14 mouse cellular contexts compared by ENCODE assay signal in the genomic region with DNA sequence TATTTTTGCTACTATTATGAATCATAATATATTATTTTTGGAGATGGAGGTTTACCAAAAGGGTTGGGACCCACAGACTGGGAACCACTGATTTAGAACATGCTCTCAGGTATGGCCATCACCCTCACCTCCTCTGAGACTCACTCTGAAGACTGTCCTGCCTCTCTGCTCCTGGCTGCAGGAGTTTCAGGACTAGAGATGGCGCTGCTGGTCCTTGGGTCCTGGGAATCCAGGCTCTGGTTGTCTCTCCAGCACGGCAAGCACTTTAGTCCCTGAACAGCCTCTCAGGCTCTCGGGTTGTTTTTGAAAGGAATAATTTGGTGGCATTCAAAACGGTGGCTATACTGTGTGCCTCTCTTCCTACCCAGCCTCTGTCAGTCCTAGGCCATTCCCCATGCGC. TPM values are rescaled to one million over a fixed set of nuclear protein-coding genes. Genes with fewer than 3 reads are reported as not detected.
DNase-seq lines count a peak whose midpoint lies in the region; ATAC-seq and TF ChIP-seq lines count a peak whose summit lies in the region.
"Had no signal": no experiment of that assay in that cellular context is flagged by ENCODE, and none has a peak within 500 bp of the region (broad histone marks: within the 10 kb centered on the region; RNA-seq: fewer than 3 reads in every experiment).

No protein-coding gene starts in this region.

- H3K36me3 ChIP-seq in intestine, postnatal 0 days (ENCODE audit: control insufficient read depth, insufficient read depth): no peaks in the 10 kb centered on the region
- no peaks in the 10 kb centered on the region for H3K36me3 ChIP-seq in intestine, embryonic 15.5 days
- H3K36me3 ChIP-seq in ES-Bruce4 (ENCODE audit: control insufficient read depth, insufficient read depth, low read length, poor library complexity, severe bottlenecking): no peaks in the 10 kb centered on the region

- no peaks in the 10 kb centered on the region for H3K27me3 ChIP-seq in intestine, postnatal 0 days (replicated peaks; ENCODE audit: control insufficient read depth, insufficient read depth, low read length)
- no peaks in the 10 kb centered on the region for H3K27me3 ChIP-seq in intestine, embryonic 15.5 days (replicated peaks)
- H3K27me3 ChIP-seq in ES-Bruce4 (ENCODE audit: control insufficient read depth, insufficient read depth, low read length, poor library complexity, severe bottlenecking): no peaks in the 10 kb centered on the region
- H3K27me3 ChIP-seq: neural tube, embryonic 13.5 days had no signal

- no peak overlapping the region for H3K4me3 ChIP-seq in intestine, postnatal 0 days (ENCODE audit: low read depth, low read length)
- H3K4me3 ChIP-seq in intestine, embryonic 15.5 days (replicated peaks): no peak overlapping the region
- no peak overlapping the region for H3K4me3 ChIP-seq in ES-Bruce4 (ENCODE audit: low read depth, low read length)
- H3K4me3 ChIP-seq: neural tube, embryonic 13.5 days had no signal

- H3K9ac ChIP-seq in intestine, postnatal 0 days (ENCODE audit: low read depth, low read length): no peak overlapping the region
- no peak overlapping the region for H3K9ac ChIP-seq in intestine, embryonic 15.5 days
- no peak overlapping the region for H3K9ac ChIP-seq in ES-Bruce4 (ENCODE audit: low read depth, poor library complexity, severe bottlenecking)
- H3K9ac ChIP-seq: neural tube, embryonic 13.5 days had no signal

- TF ChIP-seq POLR2A in ES-Bruce4 (IDR thresholded peaks at IDR 0.05; ENCODE audit: insufficient read depth, low read length): no peak

- no peaks in the 10 kb centered on the region for H3K4me1 ChIP-seq in intestine, postnatal 0 days (replicated peaks; ENCODE audit: control insufficient read depth, insufficient read depth, low read length)
- no peaks in the 10 kb centered on the region for H3K4me1 ChIP-seq in intestine, embryonic 15.5 days (replicated peaks)
- peaks cover 2% of the 10 kb centered on the region for H3K4me1 ChIP-seq in ES-Bruce4 (ENCODE audit: control insufficient read depth, insufficient read depth, low read length)

- TF ChIP-seq CTCF in intestine, postnatal 0 days (IDR thresholded peaks at IDR 0.05; ENCODE audit: low read depth): peak; percentile 64
- TF ChIP-seq CTCF in ES-Bruce4 (IDR thresholded peaks at IDR 0.05; ENCODE audit: low read depth, low read length): peak; percentile 74

- ATAC-seq in intestine, postnatal 0 days: no peak
- ATAC-seq in intestine, embryonic 15.5 days: no peak

- WGBS in intestine, postnatal 0 days: 58% methylated on average over 5 of the region's 5 CpGs
- 54% methylated on average over 5 of the region's 5 CpGs for WGBS in intestine, embryonic 15.5 days

- no peaks in the 10 kb centered on the region for H3K9me3 ChIP-seq in intestine, postnatal 0 days (ENCODE audit: control insufficient read depth)
- no peaks in the 10 kb centered on the region for H3K9me3 ChIP-seq in intestine, embryonic 15.5 days
- H3K9me3 ChIP-seq in ES-Bruce4 (replicated peaks; ENCODE audit: control insufficient read depth, insufficient read depth, low read length, poor library complexity, severe bottlenecking): no peaks in the 10 kb centered on the region
- H3K9me3 ChIP-seq: neural tube, embryonic 13.5 days had no signal

- H3K4me2 ChIP-seq in intestine, postnatal 0 days (replicated peaks; ENCODE audit: low read depth): no peak overlapping the region
- H3K4me2 ChIP-seq in intestine, embryonic 15.5 days (replicated peaks): no peak overlapping the region
- H3K4me2 ChIP-seq: neural tube, embryonic 13.5 days had no signal

- DNase-seq in adrenal gland, adult 2 months: peak; percentile 71
- DNase-seq in adrenal gland, adult 8-10 months: no peak
- peak; percentile 52 to 58 for DNase-seq in kidney, postnatal 25 days
- DNase-seq in right cerebral cortex, adult 2 months (ENCODE audit: low spot score in 2 of 2): no peak
- DNase-seq in thymus, adult 18-20 months: no peak
- DNase-seq: layer of hippocampus, postnatal 36 days had no signal

- TF ChIP-seq EP300 in ES-Bruce4 (IDR thresholded peaks at IDR 0.05; ENCODE audit: insufficient read depth, low read depth, low read length): no peak

- no peak overlapping the region for H3K27ac ChIP-seq in intestine, postnatal 0 days (ENCODE audit: low read depth, low read length)
- H3K27ac ChIP-seq in intestine, embryonic 15.5 days: no peak overlapping the region
- no peak overlapping the region for H3K27ac ChIP-seq in ES-Bruce4 (ENCODE audit: insufficient read depth, low read length)
- H3K27ac ChIP-seq: neural tube, embryonic 13.5 days had no signal

RNA-seq across cellular contexts. Expression of gene Ap1m1, which starts 22.1 kb away (rescaled TPM):
- 10 to 100 TPM; 66.3 to 67.8 TPM for total RNA-seq in adrenal gland, adult 2 months (2021)
- polyA plus RNA-seq in adrenal gland, adult 2 months (2012; rRNA removed): 62.1 and 75.1 TPM in 2 replicates
- total RNA-seq in adrenal gland, adult 8-10 months (2022): 10 to 100 TPM; 51.1 to 67.6 (median 57.4) TPM
- polyA plus RNA-seq in intestine, postnatal 0 days (2015; fragmentation: Nextera tagmentation; extraction: Ambion mirVana): 54.0 and 56.9 TPM in 2 replicates
- polyA plus RNA-seq in intestine, embryonic 15.5 days (2015; fragmentation: Nextera tagmentation; extraction: Ambion mirVana): 96.6 and 104 TPM in 2 replicates
- 26.0 and 30.1 TPM in 2 replicates for polyA plus RNA-seq in ES-Bruce4 (2011; ENCODE audit: insufficient read depth, insufficient read length, low read depth, missing spikeins)

RNA-seq across cellular contexts. Expression of gene Fam32a, which starts 42.3 kb away (rescaled TPM):
- total RNA-seq in adrenal gland, adult 2 months (2021): 10 to 100 TPM; 58.6 to 63.8 TPM
- polyA plus RNA-seq in adrenal gland, adult 2 months (2012; rRNA removed): 21.0 and 23.3 TPM in 2 replicates
- total RNA-seq in adrenal gland, adult 8-10 months (2022): 10 to 100 TPM; 57.8 to 69.3 (median 65.2) TPM
- polyA plus RNA-seq in intestine, postnatal 0 days (2015; fragmentation: Nextera tagmentation; extraction: Ambion mirVana): 54.1 and 54.3 TPM in 2 replicates
- 70.9 and 72.8 TPM in 2 replicates for polyA plus RNA-seq in intestine, embryonic 15.5 days (2015; fragmentation: Nextera tagmentation; extraction: Ambion mirVana)
- 45.1 and 50.4 TPM in 2 replicates for polyA plus RNA-seq in ES-Bruce4 (2011; ENCODE audit: insufficient read depth, insufficient read length, low read depth, missing spikeins)

RNA-seq across cellular contexts. Expression of gene Gm10282, which starts 43.2 kb away (rescaled TPM):
- 10 to 100 TPM in 1 of 2 experiments, 1 to 10 TPM in 1; 6.4 to 17.1 TPM for total RNA-seq in adrenal gland, adult 2 months (2021)
- polyA plus RNA-seq in adrenal gland, adult 2 months (2012; rRNA removed): 0.10 and 0.33 TPM in 2 replicates
- total RNA-seq in adrenal gland, adult 8-10 months (2022): 1 to 10 TPM; 4.5 to 9.5 (median 7.9) TPM
- 6.8 and 7.8 TPM in 2 replicates for polyA plus RNA-seq in intestine, postnatal 0 days (2015; fragmentation: Nextera tagmentation; extraction: Ambion mirVana)
- 21.5 and 24.3 TPM in 2 replicates for polyA plus RNA-seq in intestine, embryonic 15.5 days (2015; fragmentation: Nextera tagmentation; extraction: Ambion mirVana)
- polyA plus RNA-seq in ES-Bruce4 (2011; ENCODE audit: insufficient read depth, insufficient read length, low read depth, missing spikeins): 2.3 and 4.5 TPM in 2 replicates

RNA-seq across cellular contexts. Expression of gene Gm11034, which starts 48.4 kb away (rescaled TPM):
- not detected for total RNA-seq in adrenal gland, adult 2 months (2021)
- polyA plus RNA-seq in adrenal gland, adult 2 months (2012; rRNA removed): not detected in 2 replicates
- total RNA-seq in adrenal gland, adult 8-10 months (2022): not detected
- not detected in 2 replicates for polyA plus RNA-seq in intestine, postnatal 0 days (2015; fragmentation: Nextera tagmentation; extraction: Ambion mirVana)
- polyA plus RNA-seq in intestine, embryonic 15.5 days (2015; fragmentation: Nextera tagmentation; extraction: Ambion mirVana): not detected in 2 replicates
- not detected in 2 replicates for polyA plus RNA-seq in ES-Bruce4 (2011; ENCODE audit: insufficient read depth, insufficient read length, low read depth, missing spikeins)
- total RNA-seq: hematopoietic stem cell, adult 5-6 weeks; layer of hippocampus, postnatal 36 days had no signal
- polyA plus RNA-seq: embryonic facial prominence, embryonic 11.5 days; lung, embryonic 16.5 days; neural tube, embryonic 13.5 days; spleen, adult 2 months had no signal

RNA-seq across cellular contexts. Expression of gene Cib3, which starts 49.2 kb away (rescaled TPM):
- total RNA-seq in adrenal gland, adult 2 months (2021): not detected
- 0.07 TPM in 1 of 2 replicates, not detected in the other for polyA plus RNA-seq in adrenal gland, adult 2 months (2012; rRNA removed)
- total RNA-seq in adrenal gland, adult 8-10 months (2022): under 1 TPM in 1 of 4 experiments, not detected in 3; 0.20 TPM
- polyA plus RNA-seq in intestine, postnatal 0 days (2015; fragmentation: Nextera tagmentation; extraction: Ambion mirVana): 0.16 and 0.27 TPM in 2 replicates
- not detected in 2 replicates for polyA plus RNA-seq in intestine, embryonic 15.5 days (2015; fragmentation: Nextera tagmentation; extraction: Ambion mirVana)
- polyA plus RNA-seq in ES-Bruce4 (2011; ENCODE audit: insufficient read depth, insufficient read length, low read depth, missing spikeins): not detected in 2 replicates
- total RNA-seq: hematopoietic stem cell, adult 5-6 weeks had no signal
- polyA plus RNA-seq: embryonic facial prominence, embryonic 11.5 days; neural tube, embryonic 13.5 days had no signal

Comparison
In these comparisons a context has a peak if more than half of its experiments do, and no peak if none do; other contexts are left out.
1. DNase-seq: peak in adrenal gland, adult 2 months (single experiment) and kidney, postnatal 25 days (2 of 2); none in adrenal gland, adult 8-10 months (single experiment), right cerebral cortex, adult 2 months (0 of 2) and thymus, adult 18-20 months (0 of 2).